Mouse (Mus musculus) thymus, postnatal 10 days (tissue): ENCODE results near the gene Fcrl6.

Experiments used
- DNase-seq, 2 experiments: peaks; one replicate each; pipeline ENCODE4 v3.0.0; 2021; ENCODE audit warnings: low spot score in 2 of 2

Fcrl6 gene

DNA sequence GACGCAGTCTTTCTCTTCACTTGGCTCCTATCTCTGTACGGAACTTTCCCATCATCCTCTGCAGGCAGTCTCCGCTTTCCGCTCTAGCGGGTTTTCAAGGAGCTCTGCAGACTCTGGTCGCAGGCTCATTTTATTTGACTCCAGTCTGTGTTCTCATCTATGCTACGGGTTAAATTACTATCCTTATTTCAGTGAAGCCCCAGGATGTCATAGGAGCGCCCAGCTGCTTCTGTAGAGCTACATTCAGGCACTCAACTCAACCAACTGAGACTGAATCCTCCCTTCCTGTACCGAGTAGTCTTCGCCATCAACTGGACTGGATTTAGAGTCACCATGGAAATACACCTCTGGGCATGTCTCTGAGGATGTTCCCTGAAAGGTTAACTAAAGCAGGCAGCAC is 12.3 kb upstream of the Fcrl6 start:
- no peak for DNase-seq

DNA sequence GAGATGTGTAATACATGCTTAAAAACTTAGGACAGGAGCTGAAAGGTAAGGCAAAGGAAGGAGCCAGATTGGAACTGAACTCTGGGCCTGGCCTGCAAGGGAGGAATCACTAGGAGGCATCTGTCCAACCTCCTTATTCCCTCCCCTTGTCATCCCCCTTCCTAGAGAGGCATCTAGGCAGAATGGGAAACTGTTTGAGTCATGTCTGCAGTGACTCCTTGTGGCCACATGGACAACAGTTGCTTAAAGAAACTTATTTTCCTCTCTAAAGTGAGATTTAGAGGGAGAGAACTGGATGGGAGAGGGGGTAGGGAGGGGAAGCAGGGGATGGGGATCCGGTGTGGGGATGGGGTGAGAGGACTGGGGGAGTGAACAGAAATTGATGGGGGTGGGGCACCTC is 10.4 kb upstream of the Fcrl6 start:
- DNase-seq: no peak

DNA sequence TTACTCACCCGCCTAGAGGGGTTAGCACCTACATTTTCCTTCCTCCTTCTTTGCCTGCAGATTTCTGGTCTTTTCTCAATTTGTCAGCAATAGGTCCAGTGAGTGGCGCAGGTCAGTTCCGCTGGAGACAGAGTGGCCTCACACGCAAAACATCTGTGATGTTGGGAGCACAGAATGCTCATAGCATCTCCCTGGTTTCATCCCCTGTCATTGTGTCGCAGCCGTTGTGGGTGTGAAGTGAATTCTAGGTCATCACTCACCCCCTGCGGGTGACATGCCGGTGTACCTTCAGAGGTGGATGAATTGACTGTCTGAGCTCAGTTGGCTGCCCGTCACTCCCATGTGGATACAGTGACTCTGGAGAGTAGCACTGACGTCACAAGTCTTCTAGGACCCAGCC is 9.0 kb upstream of the Fcrl6 start:
- no peak for DNase-seq

DNA sequence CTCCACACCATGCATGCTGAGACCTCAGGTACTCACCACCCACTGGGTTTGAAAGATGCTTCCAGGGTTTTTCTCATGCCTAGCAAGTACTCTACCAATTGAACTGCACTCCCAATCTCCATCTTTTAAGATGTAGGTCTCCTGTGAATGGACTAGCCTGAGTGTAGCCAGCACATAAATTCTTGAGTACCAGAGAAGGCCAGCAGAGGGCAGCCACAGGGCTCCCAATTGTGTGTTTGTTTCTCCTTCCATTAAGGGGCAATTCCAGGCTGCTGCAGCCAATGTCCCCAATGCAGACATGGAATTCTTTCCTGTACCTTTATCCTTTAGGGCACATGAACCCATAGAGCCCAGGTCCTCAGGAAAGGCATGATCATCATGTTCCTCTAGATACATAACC is 7.9 kb downstream of the Fcrl6 start:
- peak in 1 of 2 experiments; percentile 15 for DNase-seq

DNA sequence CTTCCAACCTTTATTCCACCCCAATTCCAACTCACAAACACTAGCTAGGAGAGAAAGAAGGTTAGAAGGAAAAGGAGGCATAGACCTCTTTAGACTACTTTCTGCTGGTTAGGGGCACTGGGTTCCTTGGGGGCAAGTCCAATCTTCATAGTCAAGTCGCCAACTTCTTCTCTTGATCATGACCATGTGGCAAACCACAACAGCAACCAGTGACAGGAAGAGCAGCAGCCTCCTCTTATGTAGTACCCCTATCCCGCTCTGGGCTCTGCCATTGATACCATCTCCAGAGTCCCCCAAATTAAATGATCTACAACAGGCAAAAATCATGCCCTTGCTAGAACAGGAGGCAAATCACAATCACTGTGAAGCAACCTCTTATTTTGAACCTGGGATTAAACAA is 8.4 kb downstream of the Fcrl6 start:
- DNase-seq: no peak

DNA sequence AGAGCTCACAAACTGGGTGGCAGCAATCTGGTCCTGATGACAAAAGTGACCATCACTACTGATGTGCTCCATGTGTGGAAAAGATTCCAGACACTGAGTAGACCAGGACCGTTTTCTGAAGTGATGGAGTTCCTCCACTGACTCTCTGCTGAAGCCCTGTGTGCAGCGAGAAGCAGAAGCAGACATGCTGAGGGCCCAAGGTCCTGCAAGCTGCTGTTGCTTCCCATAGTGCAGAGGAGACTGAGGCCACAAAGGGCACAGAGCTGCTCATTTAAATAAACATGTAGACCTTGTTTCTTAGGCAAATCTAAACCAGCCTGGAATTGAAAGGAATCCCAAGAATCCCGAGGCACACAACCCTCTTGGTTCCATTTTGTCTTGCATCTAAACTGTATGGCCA is 9.0 kb downstream of the Fcrl6 start:
- DNase-seq: no peak

DNA sequence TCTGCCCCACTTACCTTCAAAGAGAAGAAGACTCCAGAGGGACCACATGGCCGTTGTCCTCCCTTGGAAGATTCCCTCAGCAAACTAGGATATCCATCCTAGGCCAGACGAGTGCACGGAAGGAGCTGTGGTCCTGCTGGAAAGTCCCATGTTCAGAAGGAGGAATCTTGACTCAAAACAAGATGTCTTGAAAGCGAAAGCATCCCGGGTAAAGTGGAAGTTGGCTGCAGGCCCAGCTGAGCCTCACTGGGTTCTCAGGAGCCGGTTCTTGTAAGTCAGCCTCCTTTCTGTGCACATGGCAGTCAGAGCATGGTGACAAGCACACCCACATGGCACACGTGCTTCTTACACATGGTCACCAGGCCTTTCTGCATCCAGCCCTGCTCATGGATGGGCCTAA is 12.0 kb downstream of the Fcrl6 start, which contains the start of gene Slamf8:
Gene Slamf8 (minus strand): TSS at position 184 of the 400 bp plus-strand sequence.
- no peak for DNase-seq

DNA sequence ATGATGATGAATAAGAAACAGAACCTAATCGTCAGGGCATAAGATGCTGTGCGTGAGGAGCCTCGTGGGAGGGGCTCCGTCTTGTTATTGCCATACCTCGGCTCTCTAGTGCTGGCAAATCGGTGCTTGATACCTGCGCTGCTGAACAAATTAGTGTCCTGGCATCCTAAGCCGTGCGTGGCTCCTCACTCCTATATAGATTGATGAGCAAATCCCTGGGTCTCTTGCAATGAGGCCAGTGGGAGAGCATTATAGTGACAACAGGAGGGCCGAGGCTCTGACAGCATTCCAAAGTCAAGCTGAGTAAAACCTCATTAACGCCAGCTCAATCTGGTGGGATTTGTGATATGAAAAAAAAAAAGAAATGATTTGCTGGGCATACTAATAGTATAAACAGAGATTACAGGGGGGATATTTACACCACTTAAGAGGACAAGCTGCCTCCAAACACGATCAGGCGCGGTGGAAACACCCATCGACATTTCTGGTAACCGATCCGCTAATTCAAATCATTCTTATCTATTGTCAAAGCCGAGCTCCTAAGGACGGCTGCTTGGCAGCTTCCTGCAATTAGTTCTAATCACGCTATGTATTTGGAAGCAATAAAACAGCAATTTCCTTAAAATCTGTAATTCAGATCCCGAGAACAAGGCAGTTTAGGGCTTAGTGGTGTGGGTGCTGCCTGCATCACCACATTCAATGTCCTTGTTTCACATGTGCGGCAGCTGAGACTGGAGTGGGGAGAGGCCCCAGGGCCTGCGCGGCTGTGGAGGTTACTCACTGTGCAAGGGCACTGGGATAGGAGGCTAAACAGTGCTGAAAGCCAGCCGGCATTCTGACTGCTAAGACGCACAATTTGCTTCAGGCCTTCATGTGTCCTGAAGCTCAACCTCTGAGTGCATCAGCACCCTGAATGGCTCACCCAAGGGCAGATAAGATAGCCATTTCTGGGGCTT is 16.5 kb downstream of the Fcrl6 start:
- DNase-seq: no peak

DNA sequence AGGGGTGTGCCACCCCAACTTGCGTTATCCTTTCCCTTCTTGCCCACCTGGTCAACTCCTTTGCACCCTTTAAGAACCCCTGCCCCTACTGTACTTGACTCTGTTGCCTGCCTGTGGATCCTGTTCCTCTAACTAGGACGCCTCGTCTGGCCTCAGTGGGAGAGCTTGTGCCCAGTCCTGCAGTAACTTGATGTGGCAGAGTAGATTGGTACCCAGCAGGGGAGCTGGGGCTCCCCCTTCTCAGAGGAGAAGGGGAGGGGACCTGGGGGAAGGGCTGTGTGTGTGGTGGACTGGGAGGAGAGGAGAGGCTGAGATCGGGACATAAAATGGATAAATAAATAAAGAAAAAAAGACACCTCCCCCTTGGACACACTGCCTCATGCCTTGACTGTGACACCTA is 17.3 kb downstream of the Fcrl6 start:
- no peak for DNase-seq

DNA sequence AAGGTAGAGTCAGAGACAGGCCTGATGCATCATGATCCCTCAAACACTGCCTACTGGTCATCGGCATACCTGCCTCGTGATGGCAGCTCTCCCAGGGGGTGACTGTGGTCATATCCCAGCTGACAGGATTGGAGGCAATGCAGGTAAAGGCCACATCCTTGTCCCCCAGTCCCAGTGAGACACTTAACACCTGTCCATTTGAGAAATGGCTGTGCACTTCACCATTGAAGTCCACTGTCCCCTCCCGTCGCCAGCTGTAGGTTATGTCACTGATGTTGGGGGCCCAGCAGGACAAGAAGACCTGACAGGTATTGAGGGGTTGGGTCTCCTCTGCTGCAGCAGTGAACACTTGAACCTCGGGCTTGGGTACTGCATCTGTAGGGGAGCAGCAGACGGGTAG is 18.1 kb downstream of the Fcrl6 start:
- no peak for DNase-seq

DNA sequence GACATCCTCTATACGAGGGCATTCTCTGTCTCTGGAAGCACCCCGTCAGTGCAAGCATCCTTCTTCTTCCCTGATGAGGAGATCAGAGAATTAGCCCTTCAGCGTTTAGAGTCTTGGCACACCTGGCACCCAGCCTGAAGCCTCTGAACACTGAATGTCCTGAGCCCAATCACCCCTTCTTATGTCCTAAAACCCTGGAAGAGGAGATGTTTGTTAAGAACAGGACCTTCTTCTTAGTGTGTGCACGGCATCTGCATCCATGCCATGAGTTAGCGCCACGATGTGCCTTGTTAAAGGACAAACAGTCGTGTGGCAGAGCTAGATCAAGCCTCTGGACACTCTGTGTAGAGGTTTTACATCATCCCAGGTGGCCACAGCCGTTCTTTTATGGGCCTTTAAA is 19.9 kb downstream of the Fcrl6 start:
- no peak for DNase-seq

DNA sequence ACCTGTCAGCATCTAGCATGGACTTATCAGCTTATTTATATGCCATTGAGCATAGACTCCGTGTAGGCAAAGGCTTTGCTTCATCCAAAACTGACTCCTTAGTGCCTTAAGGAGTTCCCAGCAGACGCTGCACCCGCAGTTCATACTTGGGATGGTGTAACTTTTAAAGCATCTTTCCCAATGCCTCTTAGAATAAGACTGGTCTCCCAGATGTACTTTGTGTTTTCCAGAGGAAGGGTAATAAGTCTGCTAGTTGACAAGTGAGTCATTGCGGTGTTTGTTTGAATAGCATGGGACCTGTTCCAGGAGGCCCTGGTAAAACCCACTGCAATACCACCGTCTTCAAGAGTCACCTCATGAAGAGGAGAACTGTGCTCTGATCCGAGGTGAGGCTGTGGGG is 22.2 kb downstream of the Fcrl6 start:
- DNase-seq: no peak

DNA sequence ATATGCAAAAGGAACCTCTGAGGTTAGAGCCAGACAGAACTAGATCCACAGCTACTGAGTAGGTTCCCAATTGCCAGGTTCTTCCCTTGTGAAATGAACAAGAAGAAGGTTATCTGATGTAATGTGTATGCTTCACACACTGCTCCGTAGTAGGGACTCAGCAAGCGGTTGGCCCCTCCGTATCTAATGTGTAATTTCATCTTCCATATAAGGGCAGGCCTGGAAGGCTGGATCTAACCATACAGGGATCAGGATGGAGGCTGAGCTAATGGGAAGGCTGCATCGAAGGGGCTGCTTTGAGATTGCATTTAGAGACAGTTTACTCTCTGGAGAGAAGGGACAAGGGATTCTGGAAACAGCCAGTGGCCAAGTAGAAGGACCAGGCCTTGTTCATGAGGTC is 34.6 kb downstream of the Fcrl6 start:
- no peak for DNase-seq

DNA sequence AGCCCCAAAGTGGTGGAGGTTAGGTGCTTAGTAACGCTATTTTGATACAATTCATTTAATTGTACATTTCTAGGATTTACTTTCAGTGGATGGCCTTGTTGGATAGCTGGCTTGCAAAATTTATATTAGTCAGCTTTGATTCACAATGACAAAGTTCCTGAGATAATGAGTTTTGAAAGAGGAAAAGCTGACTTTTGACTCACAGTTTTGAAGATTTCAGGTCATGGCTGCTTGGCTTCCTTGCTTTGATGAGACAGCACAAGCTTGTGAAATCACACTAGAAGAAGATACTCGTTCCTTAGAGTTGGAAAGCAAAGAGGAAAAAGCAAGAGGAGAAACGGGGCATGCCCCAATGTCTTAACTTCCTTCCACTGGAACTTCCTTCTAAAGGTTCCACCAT is 36.2 kb downstream of the Fcrl6 start:
- DNase-seq: no peak

DNA sequence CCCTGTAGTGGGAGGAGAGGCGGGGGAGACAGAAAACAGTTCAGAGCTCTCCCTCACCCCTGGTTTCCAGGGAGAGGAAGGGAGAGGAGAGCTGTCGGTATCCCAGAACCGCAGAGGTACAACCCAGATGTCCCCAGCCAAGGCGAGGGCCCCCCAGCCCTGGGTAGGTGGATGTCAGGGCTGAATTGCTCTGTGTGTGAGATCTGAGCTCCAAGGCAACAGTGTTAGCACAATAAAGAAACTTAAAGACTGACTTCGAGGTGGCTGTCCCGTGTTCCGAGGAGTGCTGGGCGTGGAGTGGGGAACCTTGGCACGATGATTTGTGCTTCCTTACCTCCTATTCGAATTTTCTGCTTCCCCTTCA is 38.9 kb downstream of the Fcrl6 start:
- no peak for DNase-seq

DNA sequence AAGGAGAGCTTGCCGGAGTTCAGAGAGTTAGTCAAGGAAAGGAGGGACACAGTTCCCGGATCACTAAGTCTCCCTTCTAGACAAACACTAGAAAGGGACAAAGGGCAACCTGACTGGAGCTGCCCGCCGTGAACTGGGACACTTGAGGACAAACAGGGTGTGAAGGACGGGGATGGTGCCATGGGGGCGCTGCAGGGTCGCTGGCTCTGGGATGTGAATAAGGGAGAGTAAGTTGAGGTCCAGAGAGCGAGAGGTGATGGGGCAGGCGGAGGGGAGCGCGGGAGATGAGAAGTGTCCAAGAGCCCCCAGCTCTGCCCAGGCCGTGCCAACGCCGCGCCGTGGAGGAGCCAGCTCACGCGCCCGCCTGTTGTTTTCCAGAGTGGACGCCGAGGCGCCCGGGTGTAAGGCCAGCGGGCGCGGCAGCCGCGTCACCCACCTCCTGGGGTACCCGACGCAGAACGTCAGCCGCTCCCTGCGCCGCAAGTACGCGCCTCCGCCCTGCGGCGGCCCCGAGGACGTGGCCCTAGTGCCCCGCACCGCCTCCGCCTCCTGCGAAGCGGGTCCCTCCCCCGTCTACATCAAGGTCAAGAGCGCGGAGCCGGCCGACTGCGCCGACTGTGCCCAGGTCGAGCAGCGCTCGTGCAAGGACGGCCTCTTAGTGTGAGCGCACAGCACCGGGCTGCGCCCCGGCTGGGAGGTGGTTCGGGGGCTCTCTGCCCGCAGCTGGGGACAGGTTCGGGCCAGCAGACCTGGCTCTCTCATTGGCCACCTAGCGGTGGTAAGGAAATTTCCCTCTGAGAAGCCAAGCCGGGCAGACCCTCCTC is 39.5 kb downstream of the Fcrl6 start:
- DNase-seq: peak; percentile 25 to 47

DNA sequence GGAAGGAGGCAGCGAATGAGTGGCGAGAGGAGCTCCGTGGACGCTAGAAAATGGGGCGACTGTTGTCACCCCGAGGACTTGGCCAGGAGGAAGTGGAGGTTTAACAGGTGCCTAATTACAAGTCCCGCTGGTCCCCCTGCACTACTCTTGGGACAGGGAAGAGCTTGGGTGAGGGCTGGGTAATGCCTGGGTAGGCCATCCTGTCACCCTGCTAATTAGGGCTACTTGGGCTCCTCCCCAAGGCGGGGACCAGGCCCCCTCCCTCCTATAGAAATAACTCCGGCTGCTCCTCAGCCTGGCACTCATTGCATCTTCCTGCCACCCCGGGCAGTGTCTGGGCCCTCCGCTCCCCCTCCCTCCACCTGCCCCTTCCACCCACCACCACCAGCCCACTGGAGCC is 46.7 kb downstream of the Fcrl6 start, which contains the start of gene Vsig8:
Gene Vsig8 (plus strand): TSS at position 301 of the 400 bp plus-strand sequence.
- no peak for DNase-seq

DNA sequence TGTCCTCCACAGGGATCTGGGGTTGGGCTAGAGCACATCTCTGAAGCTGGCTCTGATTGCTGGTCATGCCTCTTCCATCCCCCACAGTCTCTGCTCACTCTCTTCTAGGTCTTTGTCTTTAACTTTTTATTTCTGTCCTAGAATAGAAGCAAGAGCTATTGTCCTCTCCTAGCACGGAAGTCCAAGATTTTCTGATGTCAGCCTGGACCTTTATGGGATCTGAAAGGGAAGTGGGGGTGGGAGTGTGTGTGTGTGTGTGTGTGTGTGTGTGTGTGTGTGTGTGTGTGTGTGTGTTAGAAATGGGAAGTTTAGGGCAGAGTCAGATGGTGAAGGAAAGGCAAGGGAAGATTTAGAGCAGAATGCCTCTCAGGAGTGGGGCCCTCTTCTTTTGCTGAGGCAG is 49.7 kb downstream of the Fcrl6 start:
- no peak for DNase-seq

DNA sequence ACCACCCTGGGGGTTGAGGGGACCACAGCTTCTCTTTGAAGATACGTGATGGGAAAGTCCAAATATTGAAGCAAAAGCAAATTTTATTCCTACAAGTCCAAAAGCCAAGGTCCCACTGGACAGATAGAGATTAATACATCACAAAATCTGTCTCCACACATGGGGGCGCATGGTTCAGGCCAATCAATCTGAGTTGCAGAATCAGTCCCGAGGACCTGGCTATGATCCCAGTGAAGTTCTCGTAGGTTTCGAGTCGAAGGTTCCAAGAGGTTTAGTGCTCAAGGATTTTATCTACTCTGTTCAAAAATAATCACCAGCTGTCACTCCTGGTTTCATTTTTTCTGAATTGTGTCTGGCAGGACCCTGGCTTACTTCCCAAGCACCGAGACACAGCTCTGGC is 51.3 kb downstream of the Fcrl6 start:
- no peak for DNase-seq

DNA sequence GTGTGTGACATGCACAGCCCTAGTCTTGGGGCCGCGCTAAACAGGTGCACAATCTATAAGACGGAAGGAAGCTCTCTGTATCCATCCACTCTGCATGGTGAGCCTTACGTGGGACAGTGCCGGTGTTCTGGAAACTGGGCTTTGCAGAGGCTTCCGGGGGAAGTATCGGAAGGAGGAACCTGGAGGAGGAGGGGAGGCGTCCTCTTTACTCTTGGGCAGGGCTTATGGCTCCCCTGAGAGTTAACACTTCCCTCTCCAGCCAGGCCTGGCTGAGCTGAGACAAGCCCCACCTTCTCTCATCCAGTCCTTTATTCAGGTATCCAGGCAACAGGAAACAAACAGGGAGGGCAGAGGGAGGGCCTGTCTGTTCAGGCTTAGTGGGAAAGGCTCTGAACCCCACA is 51.8 kb downstream of the Fcrl6 start:
- no peak for DNase-seq

DNA sequence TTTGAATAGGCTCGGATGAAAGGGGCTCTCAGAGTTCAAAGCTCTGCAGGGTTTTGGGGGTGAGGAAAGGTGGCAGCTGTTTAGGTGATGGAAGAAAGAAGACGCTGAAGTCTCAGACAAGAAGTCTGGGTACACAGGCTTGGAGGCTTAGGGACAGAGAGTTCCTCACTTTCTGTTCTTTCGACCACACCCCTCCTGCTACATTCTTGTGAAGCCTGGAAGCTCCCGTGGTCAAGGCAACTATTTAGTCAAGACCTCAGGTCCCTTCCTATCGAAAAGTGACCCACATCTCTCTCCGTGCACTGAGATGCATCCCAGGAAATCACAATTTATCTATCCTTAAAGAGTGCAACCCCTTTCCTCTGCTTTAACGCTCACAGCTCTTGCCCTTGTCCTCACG is 52.6 kb downstream of the Fcrl6 start:
- no peak for DNase-seq

DNA sequence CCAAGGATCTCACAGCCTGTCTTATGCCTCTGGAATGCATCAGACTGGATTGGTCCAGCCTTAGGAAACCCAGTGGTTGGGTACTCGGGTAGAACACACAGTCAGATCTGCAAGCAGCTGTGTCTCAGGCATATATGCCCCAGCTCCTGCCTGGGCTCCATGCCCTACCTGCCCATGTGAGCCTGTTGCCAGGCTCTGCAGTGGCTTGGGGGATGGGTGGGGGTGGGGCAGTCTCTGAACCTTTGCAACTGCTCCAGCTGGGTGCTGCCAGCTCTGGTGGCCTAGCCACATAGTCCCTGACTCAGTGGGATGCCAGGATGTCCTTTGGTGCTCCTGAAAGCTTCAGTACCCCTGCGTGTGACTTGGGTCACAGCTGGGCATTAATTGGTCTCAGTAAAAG is 53.0 kb downstream of the Fcrl6 start:
- DNase-seq: no peak

DNA sequence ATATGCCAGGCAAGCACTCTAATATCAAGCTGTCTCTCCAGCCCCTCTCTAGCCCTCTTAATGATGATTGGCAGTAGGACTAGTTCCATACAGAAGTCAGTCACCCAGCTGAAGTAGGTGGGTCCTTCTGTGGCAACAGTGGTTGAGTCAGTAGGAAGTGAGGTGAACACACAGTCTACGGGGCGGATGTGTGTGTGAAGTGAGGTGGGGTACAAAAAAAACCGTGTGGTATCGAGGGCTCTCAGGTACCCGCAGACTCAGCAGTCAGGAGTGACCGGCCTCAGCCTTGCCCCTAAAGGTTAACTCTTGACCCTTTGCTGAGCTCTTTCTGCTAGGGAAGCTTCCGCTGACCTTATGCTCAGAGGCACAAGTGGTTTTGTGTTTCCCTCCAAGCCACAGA is 53.9 kb downstream of the Fcrl6 start:
- peak in 1 of 2 experiments; percentile 31 for DNase-seq
